Mouse (Mus musculus): ENCODE measurements around the gene Hps1. TPM values are rescaled to one million over a fixed set of nuclear protein-coding genes. Genes with fewer than 3 reads are reported as not detected.

Hps1 gene
- polyA plus RNA-seq, 1 experiment = 5.7 TPM

- Histone ChIP-seq H3K27me3 (ENCODE audit: control insufficient read depth, insufficient read depth, low read length) (no peaks in the 10 kb centered on the region), H3K36me3 (ENCODE audit: control insufficient read depth, insufficient read depth, low read length) (no peaks in the 10 kb centered on the region), H3K27ac (ENCODE audit: control insufficient read depth, insufficient read depth, low read depth, low read length) (no peak overlapping the region), H3K4me1 (ENCODE audit: control insufficient read depth, insufficient read depth, low read length) (no peaks in the 10 kb centered on the region), H3K4me3 (ENCODE audit: control insufficient read depth, low read depth, low read length) (no peak overlapping the region)
- TF ChIP-seq POLR2A (IDR thresholded peaks at IDR 0.05; ENCODE audit: control insufficient read depth, low read depth, low read length) = no peak
- TF ChIP-seq CTCF (IDR thresholded peaks at IDR 0.05; ENCODE audit: control insufficient read depth, insufficient read depth, insufficient replicate concordance, low read depth, low read length) = no peak
Observed at GRCm38 (mm10) chr19:42745084-42745868, 34.5 kb downstream of the Hps1 start.

GRCm38 (mm10) chr19:42744162-42744586, 35.6 kb downstream of the Hps1 start:
- Histone ChIP-seq H3K27ac (ENCODE audit: control insufficient read depth, insufficient read depth, low read depth, low read length) (no peak overlapping the region), H3K4me3 (ENCODE audit: control insufficient read depth, low read depth, low read length) (no peak overlapping the region), H3K36me3 (ENCODE audit: control insufficient read depth, insufficient read depth, low read length) (no peaks in the 10 kb centered on the region), H3K4me1 (ENCODE audit: control insufficient read depth, insufficient read depth, low read length) (no peaks in the 10 kb centered on the region), H3K27me3 (ENCODE audit: control insufficient read depth, insufficient read depth, low read length) (no peaks in the 10 kb centered on the region)
- TF ChIP-seq CTCF (IDR thresholded peaks at IDR 0.05; ENCODE audit: control insufficient read depth, insufficient read depth, insufficient replicate concordance, low read depth, low read length) (peak; percentile 66; the same call in 1 of the 2 replicates), POLR2A (IDR thresholded peaks at IDR 0.05; ENCODE audit: control insufficient read depth, low read depth, low read length) (no peak)

GRCm38 (mm10) chr19:42743261-42743660, 36.5 kb downstream of the Hps1 start:
- Histone ChIP-seq H3K4me3 (ENCODE audit: control insufficient read depth, low read depth, low read length) (no peak overlapping the region), H3K27ac (ENCODE audit: control insufficient read depth, insufficient read depth, low read depth, low read length) (no peak overlapping the region), H3K36me3 (ENCODE audit: control insufficient read depth, insufficient read depth, low read length) (no peaks in the 10 kb centered on the region), H3K27me3 (ENCODE audit: control insufficient read depth, insufficient read depth, low read length) (no peaks in the 10 kb centered on the region), H3K4me1 (ENCODE audit: control insufficient read depth, insufficient read depth, low read length) (no peaks in the 10 kb centered on the region)
- TF ChIP-seq POLR2A (IDR thresholded peaks at IDR 0.05; ENCODE audit: control insufficient read depth, low read depth, low read length) (no peak), CTCF (IDR thresholded peaks at IDR 0.05; ENCODE audit: control insufficient read depth, insufficient read depth, insufficient replicate concordance, low read depth, low read length) (no peak)

GRCm38 (mm10) chr19:42741884-42742283, 37.9 kb downstream of the Hps1 start:
- H3K27me3 ChIP-seq (ENCODE audit: control insufficient read depth, insufficient read depth, low read length) = no peaks in the 10 kb centered on the region
- no peaks in the 10 kb centered on the region for H3K4me1 ChIP-seq (ENCODE audit: control insufficient read depth, insufficient read depth, low read length)
- no peak for TF ChIP-seq CTCF (IDR thresholded peaks at IDR 0.05; ENCODE audit: control insufficient read depth, insufficient read depth, insufficient replicate concordance, low read depth, low read length)
- TF ChIP-seq POLR2A (IDR thresholded peaks at IDR 0.05; ENCODE audit: control insufficient read depth, low read depth, low read length) = no peak
- no peaks in the 10 kb centered on the region for H3K36me3 ChIP-seq (ENCODE audit: control insufficient read depth, insufficient read depth, low read length)
- H3K4me3 ChIP-seq (ENCODE audit: control insufficient read depth, low read depth, low read length) = no peak overlapping the region
- H3K27ac ChIP-seq (ENCODE audit: control insufficient read depth, insufficient read depth, low read depth, low read length) = no peak overlapping the region

GRCm38 (mm10) chr19:42740163-42740899, 39.4 kb downstream of the Hps1 start:
- H3K36me3 ChIP-seq (ENCODE audit: control insufficient read depth, insufficient read depth, low read length) = no peaks in the 10 kb centered on the region
- no peak overlapping the region for H3K4me3 ChIP-seq (ENCODE audit: control insufficient read depth, low read depth, low read length)

GRCm38 (mm10) chr19:42739734-42740133, 40.0 kb downstream of the Hps1 start:
- H3K4me1 ChIP-seq (ENCODE audit: control insufficient read depth, insufficient read depth, low read length) = no peaks in the 10 kb centered on the region
- no peak overlapping the region for H3K4me3 ChIP-seq (ENCODE audit: control insufficient read depth, low read depth, low read length)
- H3K27me3 ChIP-seq (ENCODE audit: control insufficient read depth, insufficient read depth, low read length) = no peaks in the 10 kb centered on the region
- TF ChIP-seq CTCF (IDR thresholded peaks at IDR 0.05; ENCODE audit: control insufficient read depth, insufficient read depth, insufficient replicate concordance, low read depth, low read length) = no peak
- H3K36me3 ChIP-seq (ENCODE audit: control insufficient read depth, insufficient read depth, low read length) = no peaks in the 10 kb centered on the region
- H3K27ac ChIP-seq (ENCODE audit: control insufficient read depth, insufficient read depth, low read depth, low read length) = no peak overlapping the region

More at GRCm38 (mm10) chr19:42740163-42740899, 39.4 kb downstream of the Hps1 start:
- no peak for TF ChIP-seq POLR2A (IDR thresholded peaks at IDR 0.05; ENCODE audit: control insufficient read depth, low read depth, low read length)
- TF ChIP-seq CTCF (IDR thresholded peaks at IDR 0.05; ENCODE audit: control insufficient read depth, insufficient read depth, insufficient replicate concordance, low read depth, low read length) = no peak
- Histone ChIP-seq H3K27ac (ENCODE audit: control insufficient read depth, insufficient read depth, low read depth, low read length) (no peak overlapping the region), H3K4me1 (ENCODE audit: control insufficient read depth, insufficient read depth, low read length) (no peaks in the 10 kb centered on the region), H3K27me3 (ENCODE audit: control insufficient read depth, insufficient read depth, low read length) (no peaks in the 10 kb centered on the region)

GRCm38 (mm10) chr19:42737753-42738152, 42.0 kb downstream of the Hps1 start:
- Histone ChIP-seq H3K36me3 (ENCODE audit: control insufficient read depth, insufficient read depth, low read length) (no peaks in the 10 kb centered on the region), H3K4me3 (ENCODE audit: control insufficient read depth, low read depth, low read length) (no peak overlapping the region), H3K27me3 (ENCODE audit: control insufficient read depth, insufficient read depth, low read length) (no peaks in the 10 kb centered on the region), H3K4me1 (ENCODE audit: control insufficient read depth, insufficient read depth, low read length) (no peaks in the 10 kb centered on the region), H3K27ac (ENCODE audit: control insufficient read depth, insufficient read depth, low read depth, low read length) (no peak overlapping the region)
- TF ChIP-seq CTCF (IDR thresholded peaks at IDR 0.05; ENCODE audit: control insufficient read depth, insufficient read depth, insufficient replicate concordance, low read depth, low read length) (no peak), POLR2A (IDR thresholded peaks at IDR 0.05; ENCODE audit: control insufficient read depth, low read depth, low read length) (no peak)
